Mouse (Mus musculus) spleen, adult 10 weeks (tissue): Measurements from ENCODE around the gene Ccnt2. TPM values are rescaled to one million over a fixed set of nuclear protein-coding genes. Genes with fewer than 3 reads are reported as not detected.

Source experiments
- polyA plus RNA-seq: library from polyadenylated mRNA; stranded (reverse); fragments of 350-450 nt; fragmentation: Illumina TruSeq; extraction: RNeasy Lipid Tissue Mini Kit (QIAGEN cat#74804); gene quantifications from one replicate; pipeline ENCODE4 v1.2.3, GENCODE M21; 2015; ENCODE audit warnings: low replicate concordance; ENCODE audit not compliant: insufficient read depth

The Ccnt2 gene
- 119 TPM for polyA plus RNA-seq

DNA sequence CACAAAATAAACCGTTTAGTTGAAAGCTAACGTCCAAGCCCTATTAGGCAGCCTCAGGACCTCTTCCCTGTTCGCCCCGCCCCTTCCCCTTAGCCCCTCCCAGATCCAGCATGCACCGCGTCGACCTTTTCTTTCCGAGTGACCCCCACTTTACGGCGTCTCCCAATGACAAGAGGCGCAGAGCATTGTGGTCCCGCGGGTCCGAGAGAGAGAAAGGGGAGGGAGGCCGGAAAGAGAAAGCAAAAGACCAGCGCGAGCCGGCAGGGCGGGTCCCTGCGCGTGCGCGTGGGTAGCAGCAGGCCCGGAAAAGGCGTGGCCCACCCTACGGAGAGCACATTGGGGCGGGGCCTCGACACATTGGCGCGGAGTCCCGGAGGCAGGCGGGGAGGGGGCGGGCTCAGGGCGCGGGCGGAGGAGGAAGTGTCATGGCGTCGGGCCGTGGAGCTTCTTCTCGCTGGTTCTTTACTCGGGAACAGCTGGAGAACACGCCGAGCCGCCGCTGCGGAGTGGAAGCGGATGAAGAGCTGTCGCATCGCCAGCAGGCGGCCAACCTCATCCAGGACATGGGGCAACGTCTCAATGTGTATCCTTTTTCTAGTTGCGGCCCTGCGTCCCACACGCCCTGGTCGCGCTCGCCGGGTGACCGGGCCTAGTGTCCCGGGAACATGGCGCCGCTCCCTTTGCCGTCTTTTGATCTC, at the start of gene Ccnt2:
Gene Ccnt2, plus strand, starts transcription at position 362 of the 698 bp plus-strand sequence.

DNA sequence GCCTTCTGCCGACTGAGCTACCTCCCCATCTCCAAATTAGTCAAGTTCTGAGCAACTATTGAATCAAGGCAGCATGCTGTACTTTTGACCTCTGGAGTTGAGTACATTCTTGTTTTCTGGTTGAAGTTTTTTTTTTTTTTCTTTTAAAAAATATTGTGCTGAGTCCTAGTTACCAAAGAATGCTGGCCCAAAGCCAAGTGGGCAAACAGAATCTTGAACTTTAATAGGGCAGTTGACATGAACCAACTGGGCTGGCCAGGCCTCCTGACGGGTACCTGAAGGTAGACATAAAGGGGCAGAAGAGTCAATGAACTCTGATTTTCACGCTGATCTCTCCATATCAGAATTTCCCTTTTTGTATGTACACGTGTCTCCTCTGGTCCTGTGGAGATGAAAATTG, 44.9 kb upstream of the Ccnt2 start, which contains the start of gene Acmsd:
Gene Acmsd, plus strand, starts transcription at position 318 of the 400 bp plus-strand sequence.

DNA sequence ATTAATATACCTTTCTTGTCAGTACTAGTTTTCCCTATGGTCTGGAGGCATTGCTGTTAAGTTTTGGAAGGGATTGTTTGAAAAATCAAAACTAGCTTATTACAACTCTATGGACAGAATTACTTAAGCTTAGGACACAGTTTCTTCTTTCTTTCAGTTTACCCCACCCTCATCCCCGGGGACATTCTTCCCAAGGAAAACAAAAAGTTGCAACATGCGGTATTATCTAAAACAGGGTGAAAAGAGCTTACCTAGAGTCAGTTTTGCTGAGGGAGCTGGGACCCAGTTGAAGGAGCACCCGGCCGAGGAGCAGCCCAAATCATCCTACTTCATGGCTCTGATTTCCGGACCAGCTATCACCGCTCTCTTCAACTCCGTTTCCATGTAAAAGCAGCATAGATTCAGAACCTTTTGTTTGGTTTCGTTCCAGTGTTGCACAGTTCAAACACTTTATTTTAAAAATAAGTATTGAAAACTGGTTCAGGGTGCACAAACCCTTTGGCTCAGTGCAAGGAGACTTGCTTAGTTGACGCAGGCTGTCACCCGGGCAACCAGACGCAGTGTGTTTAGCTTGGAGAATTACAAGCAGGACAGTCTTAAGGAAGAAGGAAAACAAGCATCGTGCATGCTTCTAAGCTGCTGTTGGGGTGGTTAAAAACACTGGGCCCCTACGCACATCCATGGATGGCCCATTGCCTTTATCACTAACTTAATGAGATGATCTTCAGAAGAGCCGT, 80.7 kb downstream of the Ccnt2 start, which contains the start of gene Map3k19:
Gene Map3k19, minus strand, starts transcription at position 546 of the 737 bp plus-strand sequence.

Other genes with a start within 250 kb of the Ccnt2 start
- gene Tmem163, start 94.6 kb upstream of the Ccnt2 start, polyA plus RNA-seq = 5.6 TPM
- 1.6 TPM for gene Acmsd, start 44.8 kb upstream of the Ccnt2 start, polyA plus RNA-seq
- 12.8 TPM for gene Map3k19, start 80.9 kb downstream of the Ccnt2 start, polyA plus RNA-seq
- 51.0 TPM for gene Rab3gap1, start 94.6 kb downstream of the Ccnt2 start, polyA plus RNA-seq